Mouse (Mus musculus) monocyte, adult 2 months (primary cell): Measurements from ENCODE around the gene Pafah2.

Source experiments
- DNase-seq, 2 experiments: peaks; one replicate each; pipeline ENCODE4 v3.0.0; 2022; ENCODE audit warnings: low spot score in 2 of 2, low read depth in 1 of 2

Pafah2 gene

DNA sequence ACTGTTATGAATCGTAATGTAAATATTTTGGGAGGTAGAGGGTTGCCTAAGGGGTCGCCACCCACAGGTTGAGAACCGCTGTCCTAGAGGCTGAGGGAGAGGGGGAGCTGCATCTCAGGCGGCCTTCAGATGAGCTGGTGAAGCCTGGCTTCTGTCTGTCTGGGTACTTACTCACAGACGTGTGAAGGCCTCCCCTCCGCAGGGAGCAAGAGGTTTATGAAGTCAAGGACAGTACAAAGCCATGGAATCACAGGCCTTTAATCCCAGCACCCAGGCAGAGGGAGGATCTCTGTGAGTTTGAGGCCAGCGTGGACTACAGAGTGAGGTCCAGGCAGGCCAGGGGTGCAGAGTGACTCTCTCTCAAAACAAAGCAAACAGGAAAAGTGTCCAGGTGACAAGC, 21.0 kb downstream of the Pafah2 start:
- DNase-seq: no peak

- no peak for DNase-seq
Measured at GRCm38 (mm10) chr4:134421971-134422370, 25.9 kb downstream of the Pafah2 start.

DNA sequence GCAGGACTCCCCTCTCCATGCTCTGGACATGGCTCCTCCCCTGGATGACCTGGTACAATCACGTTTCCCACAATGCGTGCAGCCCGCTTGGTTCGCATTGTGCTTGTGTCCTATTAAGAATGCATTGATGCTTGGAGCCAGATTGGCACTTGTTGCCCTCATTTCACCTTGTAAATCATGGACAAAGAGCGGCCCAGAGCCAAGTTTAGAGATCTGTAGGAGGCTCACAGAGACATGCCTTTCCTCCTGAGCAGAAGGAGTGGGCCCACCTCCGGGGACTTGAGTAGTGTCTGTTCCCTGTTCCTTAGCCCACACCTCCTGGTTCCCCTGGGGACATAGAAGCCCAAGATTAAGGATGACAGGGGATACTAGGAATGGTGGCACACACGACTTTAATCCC, 27.8 kb downstream of the Pafah2 start:
- no peak for DNase-seq

GRCm38 (mm10) chr4:134425088-134425487, 29.0 kb downstream of the Pafah2 start:
- DNase-seq: no peak

DNA sequence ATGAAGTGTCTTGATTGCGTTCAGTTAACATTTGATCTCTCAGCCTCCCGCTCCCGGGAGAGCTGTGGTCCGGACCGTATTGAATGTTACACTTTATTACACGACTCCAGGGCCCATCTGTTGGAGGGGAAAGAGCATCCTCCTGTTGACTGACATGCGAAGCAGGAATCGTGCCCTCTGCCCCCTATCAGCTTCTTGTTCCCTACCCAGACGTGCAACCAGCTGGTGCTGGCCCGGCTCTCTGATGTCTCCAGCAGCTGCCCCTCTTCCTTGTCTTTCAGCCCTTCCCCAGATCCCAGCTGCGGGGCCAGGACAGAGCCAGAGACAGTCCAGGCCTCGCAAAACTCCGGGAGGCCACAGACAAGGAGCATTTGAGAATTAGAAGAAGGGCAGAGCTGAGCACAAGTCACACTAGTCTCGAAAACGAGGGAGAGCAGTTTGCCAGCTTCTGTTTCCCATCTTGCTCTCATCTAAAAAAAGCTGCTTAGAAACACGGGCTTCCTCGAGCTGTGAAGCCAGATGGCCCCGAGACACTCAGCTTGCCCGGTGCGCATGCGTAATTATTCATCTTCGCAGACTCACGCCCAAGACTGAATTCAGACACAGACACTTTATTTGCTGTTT, 34.4 kb downstream of the Pafah2 start:
- DNase-seq: no peak

DNA sequence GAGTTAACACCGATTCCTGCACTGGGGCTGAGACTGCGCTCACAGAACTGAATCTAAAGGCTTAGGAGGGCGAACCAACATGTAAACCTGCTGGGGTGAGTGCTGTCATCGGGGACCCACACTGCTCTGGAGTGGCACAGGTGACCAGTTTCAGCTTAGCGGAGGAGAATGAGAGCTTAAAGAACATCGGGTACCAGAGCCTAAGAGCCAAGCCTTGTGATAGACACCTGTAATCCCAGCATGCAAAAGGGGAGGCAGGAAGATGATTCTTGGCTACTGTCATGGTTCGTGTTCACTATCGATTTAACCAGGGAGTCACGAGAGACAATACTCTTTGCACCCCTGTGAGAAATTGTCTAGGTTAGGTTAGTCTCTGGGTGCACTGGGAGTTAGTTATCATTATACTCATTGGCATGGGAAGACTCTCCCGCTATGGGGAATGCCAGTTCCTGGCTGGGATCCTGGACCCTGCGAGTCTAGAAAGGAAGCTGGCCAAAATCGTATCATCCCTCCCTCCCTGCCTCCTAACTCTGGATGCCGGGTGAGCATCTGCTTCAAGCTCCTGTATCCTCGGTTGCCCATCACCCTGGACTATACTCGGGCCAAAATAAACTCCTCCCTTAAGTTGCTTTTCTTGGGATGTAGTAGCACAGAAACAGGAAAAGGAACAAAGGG, 36.7 kb downstream of the Pafah2 start:
- DNase-seq: no peak

- DNase-seq: no peak
Measured at GRCm38 (mm10) chr4:134436185-134436584, 40.1 kb downstream of the Pafah2 start.

GRCm38 (mm10) chr4:134436659-134437058, 40.5 kb downstream of the Pafah2 start:
- no peak for DNase-seq

DNA sequence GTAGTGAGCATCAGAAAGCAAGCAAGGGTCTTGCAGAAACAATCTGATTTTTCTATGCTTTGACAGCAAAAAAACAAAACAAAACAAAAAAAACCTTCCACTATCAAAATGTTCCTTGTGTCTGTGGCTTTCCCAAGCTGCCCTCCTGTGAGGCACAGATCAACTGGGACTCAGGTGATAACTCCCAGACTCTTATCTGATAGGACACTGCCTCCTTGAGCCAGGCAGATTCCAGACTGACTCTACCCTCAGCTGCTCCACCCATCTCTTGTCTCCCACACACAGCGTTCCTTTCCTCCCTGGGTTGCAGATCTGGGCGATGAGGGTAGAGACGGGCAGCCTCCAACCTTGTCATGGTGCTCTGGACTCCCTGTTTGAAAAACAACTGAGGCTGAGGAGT, 43.0 kb downstream of the Pafah2 start:
- DNase-seq: no peak

- DNase-seq: no peak
Measured at GRCm38 (mm10) chr4:134439919-134440318, 43.8 kb downstream of the Pafah2 start.

- no peak for DNase-seq
Measured at GRCm38 (mm10) chr4:134442216-134442615, 46.1 kb downstream of the Pafah2 start.

DNA sequence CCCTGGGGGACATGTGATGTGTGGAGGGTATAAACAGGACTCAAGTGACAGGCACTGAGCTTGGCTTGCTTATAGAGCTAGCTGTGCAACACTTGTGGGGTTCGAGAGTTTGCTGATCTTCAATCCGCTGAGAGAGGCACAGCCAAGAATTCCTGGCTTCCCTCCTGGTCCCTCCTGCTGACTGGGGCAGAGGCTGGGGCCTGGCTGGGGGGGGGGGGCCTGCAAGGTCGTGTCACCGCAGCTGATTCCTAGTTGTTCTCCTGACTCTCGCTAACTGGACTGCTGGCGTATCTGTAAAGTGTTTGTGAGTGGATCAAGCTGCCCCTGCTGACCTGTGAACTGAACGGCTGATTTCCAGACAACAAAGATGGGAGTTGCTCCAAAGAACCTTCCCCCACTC, 47.5 kb downstream of the Pafah2 start:
- no peak for DNase-seq

GRCm38 (mm10) chr4:134444949-134445348, 48.8 kb downstream of the Pafah2 start:
- no peak for DNase-seq

DNA sequence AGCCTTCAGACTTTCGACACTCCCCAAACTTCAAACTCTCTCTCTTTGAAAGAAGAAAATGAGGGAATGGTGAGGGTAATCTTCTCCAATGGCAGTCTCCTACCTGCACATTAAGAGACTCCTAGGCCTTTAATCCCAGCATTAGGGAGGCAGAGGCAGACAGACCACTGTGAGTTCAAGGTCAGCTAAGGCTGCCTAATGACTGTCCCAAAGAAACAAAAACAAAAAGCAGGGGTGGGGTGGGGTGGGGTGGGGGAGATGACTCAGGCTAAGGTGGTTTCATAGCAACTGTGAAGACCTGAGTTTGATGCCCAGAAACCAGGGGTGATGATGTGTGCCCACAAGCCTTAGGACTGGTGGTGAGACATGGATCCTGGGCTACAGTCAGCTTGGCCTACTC, 49.4 kb downstream of the Pafah2 start:
- no peak for DNase-seq

DNA sequence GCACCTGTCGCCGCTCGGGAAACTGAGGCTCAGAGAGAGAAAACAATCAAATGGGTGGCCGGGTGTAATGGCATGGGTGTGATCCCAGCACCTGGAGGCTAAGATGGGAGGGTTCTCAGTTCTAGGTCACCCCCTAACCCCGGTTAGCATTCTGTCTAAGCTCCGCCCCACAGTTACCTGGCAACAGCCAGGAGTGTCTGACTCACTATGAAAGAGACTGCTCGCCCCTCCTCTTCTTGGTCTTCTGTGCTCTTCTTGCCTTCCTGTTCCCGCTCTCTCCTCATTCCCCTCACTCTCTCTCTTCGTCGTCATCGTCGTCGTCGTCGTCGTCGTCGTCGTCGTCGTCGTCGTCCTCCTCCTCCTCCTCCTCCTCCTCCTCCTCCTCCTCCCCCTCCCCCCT, 51.8 kb downstream of the Pafah2 start:
- no peak for DNase-seq

- no peak for DNase-seq
Measured at GRCm38 (mm10) chr4:134449595-134450391, 53.7 kb downstream of the Pafah2 start.

DNA sequence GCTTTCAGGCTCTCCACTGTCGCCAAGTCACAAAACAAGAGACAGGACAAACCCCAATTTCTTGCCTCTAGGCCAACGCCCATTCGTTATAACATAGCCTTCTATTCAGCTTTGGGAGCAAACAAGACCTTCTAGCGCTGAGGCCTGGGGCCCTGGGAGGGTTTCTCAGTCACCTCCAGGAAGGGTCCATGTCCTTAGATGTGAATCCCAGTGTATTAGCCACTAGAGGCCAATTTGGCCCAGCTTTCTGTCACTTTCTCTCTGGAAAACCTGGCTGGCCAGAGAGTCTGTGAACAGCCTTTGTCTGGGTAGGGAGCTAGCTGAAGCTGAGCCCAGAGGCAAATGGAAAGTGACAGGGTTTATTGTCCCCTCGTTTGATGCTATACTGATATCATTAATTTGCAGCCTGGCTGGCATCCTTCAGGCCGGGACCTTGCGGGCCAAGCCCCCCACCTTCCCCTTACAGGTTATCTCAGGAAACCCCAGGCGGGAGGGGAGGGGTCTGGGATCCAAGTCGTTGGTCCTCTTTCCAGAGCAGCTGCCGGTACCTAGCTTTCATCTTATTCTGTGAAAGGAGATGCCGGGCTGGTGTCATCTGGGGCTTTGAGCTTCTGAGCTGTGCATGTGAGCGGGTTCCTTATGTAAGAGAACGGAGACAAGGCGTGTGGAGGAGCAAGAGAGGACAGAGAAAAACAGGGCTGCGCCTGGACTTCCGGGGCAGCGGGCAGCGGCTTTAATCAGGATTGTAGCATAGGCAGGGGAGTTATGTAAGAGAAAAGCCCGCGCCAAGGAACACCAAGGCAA, 54.5 kb downstream of the Pafah2 start:
- DNase-seq: no peak

GRCm38 (mm10) chr4:134451484-134451883, 55.4 kb downstream of the Pafah2 start:
- DNase-seq: no peak

GRCm38 (mm10) chr4:134453619-134454400, 57.7 kb downstream of the Pafah2 start:
- DNase-seq: no peak

DNA sequence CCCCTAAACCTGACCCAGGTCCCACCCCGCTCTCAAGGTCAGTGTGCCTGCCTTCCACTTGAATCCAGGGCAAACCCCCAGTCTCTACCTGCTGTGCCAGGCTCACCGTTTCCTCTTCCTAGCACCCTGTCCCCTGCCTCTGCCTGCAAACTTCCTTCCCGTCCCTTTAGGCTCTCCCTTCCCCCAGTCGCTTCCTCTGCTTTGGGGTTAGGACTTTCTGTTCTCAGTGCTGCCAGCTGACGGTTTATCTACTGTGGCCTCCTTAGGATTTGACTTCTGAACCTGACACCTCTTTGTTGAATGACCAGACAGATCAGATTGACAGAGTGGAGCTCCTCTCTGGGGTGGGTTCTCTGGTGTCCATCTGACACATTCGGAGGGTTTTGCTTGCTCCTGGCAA, 59.2 kb downstream of the Pafah2 start:
- no peak for DNase-seq
